Mouse (Mus musculus) CH12.LX (cell line): ENCODE data around the gene Sh3rf3. TPM values are rescaled to one million over a fixed set of nuclear protein-coding genes. Genes with fewer than 3 reads are reported as not detected.

Experiments
- DNase-seq: peaks from one replicate; pipeline ENCODE4 v3.0.0-alpha.2; 2013; ENCODE audit errors: extremely low read depth
- H3K27ac ChIP-seq: 2 replicates; pipeline ENCODE4 v1.5.1; 2012; ENCODE audit warnings: low read depth, mild to moderate bottlenecking, control low read depth, moderate library complexity; ENCODE audit not compliant: insufficient read depth
- H3K27me3 ChIP-seq: replicated peaks from 2 replicates; pipeline ENCODE3; 2012; ENCODE audit warnings: inconsistent platforms
- H3K36me3 ChIP-seq, 2 experiments: replicated peaks in 1 of 2; 2 replicates each; pipeline versions ENCODE3 to v1.6.1; 2012; ENCODE audit warnings: inconsistent platforms in 1 of 2, low read length in 1 of 2, mild to moderate bottlenecking in 1 of 2, mixed read lengths in 1 of 2, moderate library complexity in 1 of 2; ENCODE audit not compliant: control insufficient read depth in 1 of 2, insufficient read depth in 1 of 2
- H3K4me1 ChIP-seq, 2 experiments: 2 replicates each; pipeline ENCODE4 v1.6.1; 2012; ENCODE audit warnings: inconsistent platforms in 1 of 2, moderate library complexity in 1 of 2; ENCODE audit not compliant: insufficient read depth in 2 of 2, control insufficient read depth in 1 of 2
- H3K4me2 ChIP-seq: 2 replicates; pipeline ENCODE4 v1.6.1; 2012; ENCODE audit warnings: low read depth, mild to moderate bottlenecking, control low read depth; ENCODE audit not compliant: poor library complexity, insufficient read depth, severe bottlenecking
- H3K4me3 ChIP-seq, 3 experiments: fragments of 150-350 bp in 1 of 3; sonication (generic) in 1 of 3; replicated peaks in 1 of 3; 2 replicates each; pipeline versions ENCODE3 to v1.5.1; 2011 to 2012; ENCODE audit warnings: low read depth in 2 of 3, low read length in 2 of 3, mild to moderate bottlenecking in 2 of 3, moderate library complexity in 2 of 3, control low read depth in 1 of 3, improper control_type of control experiment in 1 of 3, inconsistent platforms in 1 of 3, mixed read lengths in 1 of 3; ENCODE audit not compliant: poor library complexity in 1 of 3
- H3K79me2 ChIP-seq: replicated peaks from 2 replicates; pipeline ENCODE4 v1.6.1; 2012; ENCODE audit warnings: mild to moderate bottlenecking, moderate library complexity; ENCODE audit not compliant: control insufficient read depth, poor library complexity, insufficient read depth, severe bottlenecking; ENCODE audit errors: extremely low read depth
- H3K9ac ChIP-seq: 2 replicates; pipeline ENCODE4 v1.6.1; 2012; ENCODE audit warnings: low read depth, mild to moderate bottlenecking, control low read depth, moderate library complexity; ENCODE audit not compliant: insufficient read depth
- H3K9me3 ChIP-seq: replicated peaks from 2 replicates; pipeline ENCODE3; 2012; ENCODE audit warnings: low read length, inconsistent platforms, mixed read lengths
- BHLHE40 ChIP-seq: IDR thresholded peaks from 2 replicates; pipeline ENCODE4 v1.6.1; 2011; ENCODE audit warnings: mild to moderate bottlenecking, low read depth, low read length, improper control_type of control experiment
- CHD1 ChIP-seq: IDR thresholded peaks from 2 replicates; pipeline ENCODE4 v1.6.1; 2012; ENCODE audit warnings: low read depth, low read length, improper control_type of control experiment, inconsistent platforms
- CHD2 ChIP-seq: IDR thresholded peaks from 2 replicates; pipeline ENCODE4 v1.6.1; 2011; ENCODE audit warnings: low read length, improper control_type of control experiment
- E2F4 ChIP-seq: IDR thresholded peaks from 2 replicates; pipeline ENCODE4 v1.6.1; 2011; ENCODE audit warnings: low read depth, low read length, improper control_type of control experiment; ENCODE audit not compliant: insufficient replicate concordance
- EP300 ChIP-seq: IDR thresholded peaks from 2 replicates; pipeline ENCODE4 v1.6.1; 2011; ENCODE audit warnings: low read length, improper control_type of control experiment
- ETS1 ChIP-seq: conservative IDR thresholded peaks from 2 replicates; pipeline ENCODE4 v1.6.1; 2012; ENCODE audit warnings: low read depth, mild to moderate bottlenecking, inconsistent platforms, low read length, improper control_type of control experiment, moderate library complexity
- JUN ChIP-seq: IDR thresholded peaks from 2 replicates; pipeline ENCODE4 v1.6.1; 2011; ENCODE audit warnings: low read depth, mild to moderate bottlenecking, low read length, improper control_type of control experiment, moderate library complexity; ENCODE audit not compliant: insufficient read depth
- KAT2A ChIP-seq: IDR thresholded peaks from 2 replicates; pipeline ENCODE4 v1.6.1; 2012; ENCODE audit warnings: low read length, improper control_type of control experiment, inconsistent platforms; ENCODE audit not compliant: insufficient replicate concordance
- MAX ChIP-seq: IDR thresholded peaks from 2 replicates; pipeline ENCODE4 v1.6.1; 2011; ENCODE audit warnings: low read length, improper control_type of control experiment
- MEF2A ChIP-seq: IDR thresholded peaks from 2 replicates; pipeline ENCODE4 v1.6.1; 2014; ENCODE audit warnings: low read depth, mild to moderate bottlenecking, inconsistent platforms, low read length, improper control_type of control experiment, borderline replicate concordance
- MXI1 ChIP-seq: IDR thresholded peaks from 2 replicates; pipeline ENCODE4 v1.6.1; 2011; ENCODE audit warnings: mild to moderate bottlenecking, low read depth, low read length, improper control_type of control experiment
- MYC ChIP-seq: IDR thresholded peaks from 2 replicates; pipeline ENCODE4 v1.6.1; 2011; ENCODE audit warnings: low read depth, mild to moderate bottlenecking, improper control_type of control experiment, low read length
- NELFE ChIP-seq: IDR thresholded peaks from 2 replicates; pipeline ENCODE4 v1.6.1; 2011; ENCODE audit warnings: low read depth, low read length, improper control_type of control experiment
- NRF1 ChIP-seq: IDR thresholded peaks from 2 replicates; pipeline ENCODE4 v1.6.1; 2014; ENCODE audit warnings: low read depth, mild to moderate bottlenecking, inconsistent platforms, low read length, improper control_type of control experiment, moderate library complexity
- PAX5 ChIP-seq: IDR thresholded peaks from 2 replicates; pipeline ENCODE4 v1.6.1; 2012; ENCODE audit warnings: low read length, inconsistent platforms, mixed read lengths
- RAD21 ChIP-seq: IDR thresholded peaks from 2 replicates; pipeline ENCODE4 v1.6.1; 2011; ENCODE audit warnings: low read depth, mild to moderate bottlenecking, low read length, improper control_type of control experiment, moderate library complexity
- SIN3A ChIP-seq: IDR thresholded peaks from 2 replicates; pipeline ENCODE4 v1.6.1; 2012; ENCODE audit warnings: low read length, improper control_type of control experiment, inconsistent platforms
- SMC3 ChIP-seq: IDR thresholded peaks from 2 replicates; pipeline ENCODE4 v1.6.1; 2011; ENCODE audit warnings: low read depth, low read length, improper control_type of control experiment
- TBP ChIP-seq: conservative IDR thresholded peaks from 2 replicates; pipeline ENCODE4 v1.6.1; 2011; ENCODE audit warnings: low read depth, low read length, improper control_type of control experiment
- TCF12 ChIP-seq: IDR thresholded peaks from 2 replicates; pipeline ENCODE4 v1.6.1; 2014; ENCODE audit warnings: low read depth, mild to moderate bottlenecking, inconsistent platforms, low read length, improper control_type of control experiment
- USF1 ChIP-seq: IDR thresholded peaks from 2 replicates; pipeline ENCODE4 v1.6.1; 2014; ENCODE audit warnings: low read depth, mild to moderate bottlenecking, inconsistent platforms, low read length, improper control_type of control experiment
- ZC3H11A ChIP-seq: IDR thresholded peaks from 2 replicates; pipeline ENCODE4 v1.6.1; 2012; ENCODE audit warnings: low read depth, mild to moderate bottlenecking, inconsistent platforms, low read length, improper control_type of control experiment
- ZKSCAN1 ChIP-seq: IDR thresholded peaks from 2 replicates; pipeline ENCODE4 v1.6.1; 2012; ENCODE audit warnings: low read depth, inconsistent platforms, low read length, improper control_type of control experiment, borderline replicate concordance
- ZMIZ1 ChIP-seq: IDR thresholded peaks from 2 replicates; pipeline ENCODE4 v1.6.1; 2012; ENCODE audit warnings: low read depth, mild to moderate bottlenecking, inconsistent platforms, low read length, improper control_type of control experiment
- ZNF384 ChIP-seq: IDR thresholded peaks from 2 replicates; pipeline ENCODE4 v1.6.1; 2012; ENCODE audit warnings: low read depth, low read length, improper control_type of control experiment, inconsistent platforms
- dilution Hi-C: fragments of 300-500 bp; cut with MboI; formaldehyde crosslinking; loops from 2 replicates; pipeline ENCODE4 v1.14.3; 2020; ENCODE audit warnings: low sequenced_read_pairs; ENCODE audit not compliant: extremely low pct_unique_long_range_greater_than_20kb, extremely low pct_ligation_motif_present
- in situ Hi-C: fragments of 300-500 bp; cut with MboI; formaldehyde crosslinking; loops from 3 replicates; pipeline ENCODE4 v1.14.3; 2019; ENCODE audit warnings: low sequenced_read_pairs, low pct_ligation_motif_present, low pct_unique_long_range_greater_than_20kb, mixed read lengths
- polyA plus RNA-seq: library from polyadenylated mRNA; unstranded; fragments of >175 nt; gene quantifications from 2 replicates; pipeline ENCODE4 v1.2.1, GENCODE M21; 2012; ENCODE audit warnings: low read depth; ENCODE audit not compliant: insufficient read length
- total RNA-seq, 2 experiments: library from RNA; depleted of rRNA; stranded (reverse); fragments of 300-350 nt in 1 of 2; fragments of >200 nt in 1 of 2; gene quantifications; 2 replicates each; pipeline ENCODE4 v1.2.3; 2012 to 2014

Gene Sh3rf3
- total and polyA plus RNA-seq, 3 experiments = 0.13 to 0.64 TPM; not detected in 1

- Histone ChIP-seq H3K9me3 (peaks cover 6% of the 10 kb centered on the region), H3K4me2 (no peak overlapping the region), H3K4me3 (no peak overlapping the region), H3K79me2 (no peaks in the 10 kb centered on the region), H3K4me1 (no peaks in the 10 kb centered on the region), H3K9ac (no peak overlapping the region), H3K27ac (no peak overlapping the region), H3K36me3 (no peaks in the 10 kb centered on the region), H3K27me3 (peaks cover 7% of the 10 kb centered on the region)
- in situ Hi-C loops (no loop called here), dilution Hi-C loops (no loop called here)
- TF ChIP-seq TBP (no peak), MAX (no peak), MYC (no peak), USF1 (no peak), TCF12 (no peak), ZNF384 (no peak), ZKSCAN1 (no peak), E2F4 (no peak), KAT2A (no peak), EP300 (no peak), SMC3 (no peak), ZC3H11A (no peak), MXI1 (no peak)
- DNase-seq = no peak
Measured at GRCm38 (mm10) chr10:58972115-58972514, 159.0 kb downstream of the Sh3rf3 start.

- Histone ChIP-seq H3K9me3 (peaks cover 6% of the 10 kb centered on the region), H3K27ac (no peak overlapping the region), H3K27me3 (peaks cover 7% of the 10 kb centered on the region), H3K79me2 (no peaks in the 10 kb centered on the region), H3K4me3 (no peak overlapping the region), H3K36me3 (no peaks in the 10 kb centered on the region), H3K9ac (no peak overlapping the region), H3K4me1 (no peaks in the 10 kb centered on the region), H3K4me2 (no peak overlapping the region)
- in situ Hi-C loops (no loop called here), dilution Hi-C loops (no loop called here)
- no peak for DNase-seq
- TF ChIP-seq BHLHE40 (0 out of 2 replicates have a peak, but pooled peaks have one; percentile 28), CHD1 (no peak)
Measured at GRCm38 (mm10) chr10:58974138-58974537, 161.0 kb downstream of the Sh3rf3 start.

- H3K4me2 ChIP-seq = no peak overlapping the region
- no peak overlapping the region for H3K9ac ChIP-seq
- H3K9me3 ChIP-seq = no peaks in the 10 kb centered on the region
- H3K4me3 ChIP-seq = no peak overlapping the region
- H3K27ac ChIP-seq = no peak overlapping the region
- no peaks in the 10 kb centered on the region for H3K36me3 ChIP-seq
- H3K79me2 ChIP-seq = no peaks in the 10 kb centered on the region
- H3K27me3 ChIP-seq = peaks cover 13% of the 10 kb centered on the region
- DNase-seq = no peak
- H3K4me1 ChIP-seq = no peaks in the 10 kb centered on the region
- dilution Hi-C loops = no loop called here
- in situ Hi-C loops = no loop called here
- TF ChIP-seq ZC3H11A = no peak
- TF ChIP-seq CHD2 = no peak
- no peak for TF ChIP-seq TCF12
- TF ChIP-seq JUN = no peak
- no peak for TF ChIP-seq ZMIZ1
- TF ChIP-seq ETS1 = no peak
- no peak for TF ChIP-seq PAX5
- TF ChIP-seq MEF2A = no peak
- TF ChIP-seq NRF1 = no peak
- TF ChIP-seq MYC = no peak
- TF ChIP-seq SIN3A = no peak
- TF ChIP-seq NELFE = no peak
- no peak for TF ChIP-seq RAD21
Measured at GRCm38 (mm10) chr10:58979320-58979959, 166.3 kb downstream of the Sh3rf3 start.
